Mouse (Mus musculus) naive thymus-derived CD4-positive, alpha-beta T cell, adult 2 months (primary cell): ENCODE data around the gene Fndc3b.
A peak's percentile ranks its signal among the peaks of the same experiment; 100 is the strongest.

ENCODE experiments used
- DNase-seq: peaks from one replicate; pipeline ENCODE4 v3.0.0-alpha.2; 2011; ENCODE audit warnings: low read depth

Fndc3b gene

DNA sequence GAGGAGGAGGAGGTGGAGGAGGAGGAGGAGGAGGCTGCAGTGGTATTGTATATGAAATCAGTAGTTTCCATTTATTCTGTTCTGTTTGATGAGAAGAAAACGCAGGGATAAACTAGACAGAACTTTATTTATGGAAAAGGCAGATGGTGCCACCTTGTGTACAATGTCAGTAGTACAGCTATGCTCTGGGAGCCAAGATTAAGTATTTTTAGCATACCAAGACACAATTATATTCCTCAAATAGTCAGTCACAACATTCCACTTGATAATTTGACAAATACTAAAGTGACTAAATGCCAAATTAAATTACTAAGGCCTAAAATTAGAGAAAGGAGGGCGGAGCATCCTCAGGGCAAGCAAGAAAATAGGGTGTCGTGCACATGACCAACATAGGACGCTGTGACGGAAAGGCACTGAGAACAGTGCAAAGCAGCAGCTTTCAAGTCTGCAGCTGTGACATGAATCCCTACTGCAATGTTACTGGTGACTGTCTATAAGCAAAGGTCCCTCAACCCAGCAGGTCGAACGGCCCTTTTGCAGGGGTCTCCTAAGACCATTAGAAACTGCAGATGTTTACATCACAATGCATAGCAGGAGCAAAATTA lies 244.7 kb downstream of the Fndc3b start:
- peak; percentile 78 for DNase-seq

DNA sequence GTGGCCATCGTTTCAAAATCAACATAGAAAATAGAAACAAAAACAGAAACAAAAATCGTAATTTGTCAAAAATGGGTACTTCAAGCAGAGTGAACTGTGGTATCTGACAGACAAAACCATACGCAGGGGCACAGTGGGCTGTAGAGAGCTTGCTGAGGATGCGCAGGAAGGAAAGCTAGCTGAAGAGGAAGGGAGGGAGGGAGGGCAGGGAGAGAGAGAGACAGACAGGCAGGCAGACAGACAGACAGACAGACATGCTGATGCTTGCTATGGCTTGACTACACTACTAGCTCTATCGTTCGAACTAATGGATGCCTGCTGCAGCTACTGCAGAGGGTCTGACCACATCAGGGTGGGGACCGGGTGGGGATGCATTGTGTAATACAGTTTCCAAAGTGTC lies 247.7 kb downstream of the Fndc3b start:
- peak; percentile 54 for DNase-seq

DNA sequence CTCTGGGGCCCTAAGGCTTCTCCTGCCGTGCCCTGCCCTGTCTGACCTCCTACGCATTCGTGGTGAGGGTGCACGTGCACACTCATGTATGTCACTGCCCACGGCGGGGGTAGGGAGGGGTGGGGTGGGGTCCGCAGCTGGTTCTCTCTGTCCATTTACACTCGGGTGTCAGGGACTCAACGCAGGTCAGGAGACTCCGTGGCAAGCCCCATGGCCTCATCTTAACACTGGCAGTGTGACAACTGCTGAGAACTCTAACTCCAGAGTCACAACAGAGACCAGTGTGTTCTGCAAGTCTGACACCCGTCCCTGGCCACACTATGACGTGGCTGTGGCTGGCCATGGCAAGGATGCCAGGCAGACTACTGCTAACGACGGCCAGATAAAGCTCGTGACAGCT lies 248.2 kb downstream of the Fndc3b start:
- DNase-seq: peak; percentile 51

DNA sequence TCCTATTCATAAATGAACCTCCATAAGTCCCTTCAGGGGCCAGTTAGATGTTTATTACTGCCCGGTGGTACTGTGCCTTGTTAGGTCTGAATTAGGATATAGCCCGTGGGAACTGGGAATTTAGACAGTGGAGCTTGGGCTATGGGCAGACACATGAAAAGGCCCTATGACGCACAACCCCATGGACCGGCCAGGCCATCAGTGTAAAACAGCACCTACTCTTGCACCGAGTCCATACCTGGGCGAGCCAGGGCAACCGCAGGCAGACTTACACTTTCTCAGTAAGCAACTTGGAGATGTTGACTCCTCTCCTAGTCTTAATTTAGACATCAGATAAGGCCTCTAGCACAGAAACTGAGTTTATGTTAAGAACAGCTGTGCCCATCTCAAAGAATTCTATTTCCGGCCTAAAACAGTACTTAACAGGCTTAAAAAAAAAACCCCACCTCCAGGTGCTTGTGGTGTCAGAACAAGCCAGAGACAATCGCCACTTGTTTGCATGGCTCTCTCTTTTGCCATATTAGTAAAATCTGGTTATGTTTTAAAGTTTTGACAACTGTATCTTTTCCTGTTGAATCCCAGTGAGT lies 248.7 kb downstream of the Fndc3b start:
- peak; percentile 64 for DNase-seq

DNA sequence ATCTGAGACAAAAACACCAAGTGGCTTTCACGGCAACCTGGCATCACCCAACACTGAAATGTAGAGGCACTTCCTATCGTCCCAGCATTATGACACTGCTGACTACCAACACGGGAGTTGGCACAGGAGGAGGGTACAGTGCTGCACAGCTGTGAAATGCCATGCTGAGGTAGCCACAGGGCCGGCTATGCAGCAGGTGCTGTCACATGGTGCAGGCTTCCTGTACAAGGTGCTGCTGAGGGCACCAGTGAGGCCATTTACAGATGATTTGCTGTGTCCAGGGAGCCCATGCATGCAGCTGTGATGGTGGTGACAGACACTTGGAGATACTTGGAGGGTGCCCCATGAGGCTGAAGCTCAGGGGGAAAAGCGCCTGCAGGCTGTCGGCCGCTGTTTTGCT lies 249.2 kb downstream of the Fndc3b start:
- peak; percentile 45 for DNase-seq

DNA sequence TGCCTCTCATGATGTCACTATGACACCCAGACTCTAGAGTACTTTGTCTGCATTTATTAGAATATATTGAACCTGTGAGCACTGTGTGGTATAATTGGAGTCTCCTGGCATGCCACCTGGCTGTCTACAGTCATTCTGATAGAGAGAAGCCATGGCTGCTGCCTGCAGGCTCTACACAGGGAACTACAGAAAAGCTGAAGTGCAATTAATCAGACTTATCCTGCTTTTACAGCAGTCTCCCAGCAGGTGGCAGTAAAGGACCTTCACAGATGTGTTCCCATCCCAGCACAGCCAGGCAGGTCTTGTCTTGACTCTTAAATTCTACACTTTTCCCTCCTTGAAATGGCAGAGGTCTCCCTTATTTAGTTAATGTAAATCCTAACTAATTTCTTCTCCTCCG lies 250.1 kb downstream of the Fndc3b start:
- DNase-seq: peak; percentile 90

DNA sequence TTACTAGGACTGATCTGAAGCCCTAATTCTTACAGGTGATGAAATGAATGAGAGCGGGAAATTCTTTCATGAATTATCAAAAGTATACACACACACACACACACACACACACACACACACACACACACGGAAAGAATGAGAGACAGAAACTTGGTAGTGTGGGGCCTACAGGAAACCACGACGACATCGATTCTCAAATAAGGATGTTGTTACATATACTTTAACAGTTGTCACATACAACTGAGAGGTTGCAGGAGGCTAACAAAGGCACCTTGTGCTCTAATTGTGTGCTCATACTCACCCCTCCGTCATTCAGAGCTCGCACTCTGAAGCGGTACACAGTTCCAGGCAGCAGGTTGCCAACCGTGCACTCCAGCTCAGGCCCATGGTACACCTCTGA lies 252.7 kb downstream of the Fndc3b start:
- peak; percentile 73 for DNase-seq

DNA sequence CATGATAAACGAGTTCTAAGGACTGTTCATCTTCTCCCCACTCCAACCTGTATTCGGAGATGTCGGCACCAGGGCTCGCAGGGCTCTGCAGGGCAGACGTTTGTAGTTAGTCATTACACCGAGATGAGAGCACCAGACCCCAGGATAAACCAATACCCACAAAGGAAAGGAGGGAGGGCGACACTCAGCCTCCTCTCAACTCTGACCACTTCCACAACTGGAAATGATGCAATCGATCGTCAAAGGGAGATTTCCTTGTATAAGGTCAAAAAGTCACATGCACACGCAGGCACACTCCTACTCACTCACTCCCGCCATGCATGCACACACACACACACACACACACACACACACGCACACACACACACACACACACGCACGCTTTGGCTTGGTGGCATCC lies 254.6 kb downstream of the Fndc3b start:
- no peak for DNase-seq

DNA sequence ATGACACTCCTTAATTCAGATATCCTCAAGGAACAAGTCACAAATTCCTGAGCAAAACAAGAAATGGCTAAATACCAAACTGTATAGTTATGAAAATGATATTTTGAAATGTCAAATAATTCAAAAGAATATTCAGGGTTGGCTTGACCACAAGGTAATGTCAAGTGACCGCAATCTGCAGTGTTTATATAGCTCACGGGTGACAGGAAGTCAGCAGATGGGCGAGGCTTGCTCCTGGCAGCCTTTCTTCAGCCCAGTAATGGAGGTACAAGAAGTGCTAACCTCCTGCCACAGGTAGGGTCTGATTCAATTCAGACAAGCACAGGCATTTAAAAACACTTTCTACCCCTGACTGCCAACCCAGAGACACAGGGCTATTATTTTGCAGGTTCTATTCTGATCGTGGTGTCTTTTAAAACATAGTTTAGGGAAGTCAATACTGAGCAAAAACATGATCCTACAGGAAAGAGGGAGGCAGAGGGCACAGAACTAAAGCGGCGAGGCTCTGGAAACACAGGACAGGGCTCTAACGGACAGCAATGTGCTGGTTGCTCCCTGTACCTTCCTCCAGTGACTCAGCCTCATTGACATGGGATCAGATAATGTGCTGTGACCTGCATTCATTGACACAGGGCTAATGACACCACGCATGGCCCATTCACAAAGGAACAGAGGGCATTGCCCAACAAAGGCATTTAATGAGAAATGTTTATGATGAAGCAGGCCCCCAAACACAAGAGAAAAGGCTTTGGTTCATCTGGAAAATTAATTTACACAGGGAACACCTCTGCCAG lies 256.5 kb downstream of the Fndc3b start:
- no peak for DNase-seq

DNA sequence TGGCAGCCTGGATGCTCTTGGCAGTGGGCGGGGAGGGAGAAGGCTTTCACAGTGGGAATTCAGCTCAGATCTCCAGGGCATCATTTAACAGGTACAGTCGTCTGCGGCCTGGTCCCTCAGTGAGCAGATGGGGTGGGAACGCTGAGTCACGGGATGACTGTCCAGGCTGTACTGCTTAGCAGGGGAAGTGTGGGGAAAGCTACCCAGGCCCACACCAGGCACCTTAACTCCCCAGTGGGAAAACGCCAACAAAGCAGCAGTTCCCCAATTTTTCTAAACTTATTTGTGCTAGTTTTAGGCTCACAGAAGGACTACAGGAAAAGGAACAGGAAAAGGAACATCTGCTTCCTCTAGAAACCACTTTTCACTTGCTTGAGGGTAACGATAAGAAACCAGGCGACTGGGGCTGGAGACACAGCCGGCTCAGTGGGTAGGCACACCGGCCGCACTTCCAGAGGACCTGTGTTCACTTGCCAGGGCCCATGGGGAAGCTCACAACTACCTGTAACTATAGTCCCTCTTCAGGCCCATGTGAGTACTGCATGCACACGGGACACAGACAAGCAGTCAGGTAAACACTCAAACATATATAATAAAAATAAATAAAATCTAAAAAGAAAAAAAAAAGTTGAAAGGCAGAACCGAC lies 257.5 kb downstream of the Fndc3b start:
- DNase-seq: no peak

DNA sequence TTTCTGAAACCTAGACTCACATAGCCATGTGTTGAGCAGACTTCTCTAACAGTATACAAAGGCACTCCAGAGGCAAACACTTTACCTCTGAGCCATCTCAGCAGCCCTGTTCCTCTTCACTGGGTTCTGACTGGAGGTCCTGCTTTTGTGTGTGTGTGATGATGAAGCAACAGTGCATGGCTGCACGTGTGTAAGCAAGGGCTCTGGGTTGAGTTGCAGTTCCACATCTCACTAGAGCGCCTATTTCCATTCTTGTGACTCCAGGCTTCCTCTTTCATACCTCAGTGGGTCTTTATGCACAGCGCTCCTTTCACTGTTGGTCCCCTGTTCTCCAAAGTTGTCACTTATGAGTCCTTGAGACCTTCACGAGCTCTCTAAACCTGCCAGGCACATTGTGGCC lies 261.7 kb downstream of the Fndc3b start:
- DNase-seq: no peak

DNA sequence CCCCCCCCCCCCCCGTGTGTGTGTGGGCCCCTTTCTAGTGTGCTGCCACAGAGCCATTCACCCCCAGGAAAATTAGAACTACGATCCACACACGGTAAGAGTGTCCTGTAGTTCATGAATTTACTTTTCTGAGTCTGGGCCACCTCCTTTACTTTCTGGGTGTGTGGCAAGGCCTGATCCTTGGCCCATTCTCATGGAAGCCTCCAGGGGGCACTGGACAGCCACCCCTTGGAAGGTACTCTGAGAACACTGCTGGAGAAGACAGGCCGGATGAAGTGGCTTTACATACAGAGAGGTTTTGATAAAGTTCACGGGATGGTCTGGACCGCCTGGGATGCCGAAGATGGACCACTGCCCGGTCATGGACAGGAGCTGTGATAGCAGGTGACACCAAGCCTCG lies 262.7 kb downstream of the Fndc3b start:
- no peak for DNase-seq

DNA sequence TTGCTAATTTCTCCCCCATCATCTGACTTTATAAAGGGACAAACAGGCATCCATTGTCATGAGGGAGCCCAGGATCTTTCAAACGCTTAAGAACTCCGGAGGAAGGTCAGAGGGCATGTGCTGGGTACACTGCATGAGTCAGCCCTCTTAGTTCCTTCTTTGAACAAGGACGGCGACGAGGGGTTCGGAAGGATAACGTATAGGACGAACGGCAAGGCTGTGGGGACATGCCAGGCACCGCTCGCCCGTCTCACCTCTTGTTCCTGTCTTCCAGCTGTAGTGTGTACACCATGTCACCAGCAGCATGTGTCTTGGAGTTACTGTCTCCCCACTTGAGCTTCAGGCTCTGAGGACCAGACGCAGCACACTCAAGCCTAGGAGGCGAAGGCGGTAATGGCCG lies 271.4 kb downstream of the Fndc3b start:
- DNase-seq: no peak

DNA sequence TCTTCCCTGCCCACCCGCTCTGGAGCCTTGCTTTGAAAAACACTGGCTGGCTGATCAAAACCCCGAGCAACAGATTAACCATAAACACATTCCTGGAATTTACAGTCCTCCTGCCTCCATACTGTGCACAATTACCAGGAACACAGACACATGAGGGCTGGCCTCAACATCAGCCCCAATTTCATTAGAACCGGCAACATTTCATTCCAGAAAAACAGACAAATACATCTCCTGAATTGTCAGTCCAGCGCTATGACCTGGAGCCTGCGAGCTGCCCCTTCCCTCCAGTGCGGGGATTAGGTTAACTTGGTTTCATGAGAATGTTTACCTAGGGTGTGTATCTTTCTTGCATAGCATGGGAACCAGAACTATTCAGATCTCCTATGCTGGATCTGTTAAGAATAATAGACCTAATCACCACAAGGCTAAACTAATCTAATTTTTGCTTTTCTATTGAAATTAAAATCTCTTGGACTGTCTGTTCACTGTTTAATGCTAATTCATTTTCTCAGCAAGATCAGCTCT lies 275.9 kb downstream of the Fndc3b start:
- DNase-seq: no peak

DNA sequence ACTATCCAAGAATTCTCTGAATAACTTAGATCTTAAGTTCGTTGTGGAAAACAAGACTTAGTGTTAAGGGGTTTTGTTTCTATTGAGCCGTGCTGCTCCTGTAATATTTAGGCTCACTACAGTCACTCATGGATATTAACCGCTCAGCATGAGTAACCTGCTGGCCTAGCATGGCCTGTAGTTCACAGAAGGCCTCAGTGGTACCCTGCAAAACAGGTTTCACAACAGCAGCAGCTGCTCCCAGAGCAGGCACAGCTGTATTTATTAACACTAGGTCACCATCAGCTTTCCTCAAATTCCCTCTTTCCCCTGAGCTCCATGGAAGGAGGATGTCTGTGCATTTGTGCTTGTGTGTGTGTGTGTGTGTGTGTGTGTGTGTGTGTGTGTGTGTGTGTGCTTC lies 278.1 kb downstream of the Fndc3b start:
- DNase-seq: no peak

DNA sequence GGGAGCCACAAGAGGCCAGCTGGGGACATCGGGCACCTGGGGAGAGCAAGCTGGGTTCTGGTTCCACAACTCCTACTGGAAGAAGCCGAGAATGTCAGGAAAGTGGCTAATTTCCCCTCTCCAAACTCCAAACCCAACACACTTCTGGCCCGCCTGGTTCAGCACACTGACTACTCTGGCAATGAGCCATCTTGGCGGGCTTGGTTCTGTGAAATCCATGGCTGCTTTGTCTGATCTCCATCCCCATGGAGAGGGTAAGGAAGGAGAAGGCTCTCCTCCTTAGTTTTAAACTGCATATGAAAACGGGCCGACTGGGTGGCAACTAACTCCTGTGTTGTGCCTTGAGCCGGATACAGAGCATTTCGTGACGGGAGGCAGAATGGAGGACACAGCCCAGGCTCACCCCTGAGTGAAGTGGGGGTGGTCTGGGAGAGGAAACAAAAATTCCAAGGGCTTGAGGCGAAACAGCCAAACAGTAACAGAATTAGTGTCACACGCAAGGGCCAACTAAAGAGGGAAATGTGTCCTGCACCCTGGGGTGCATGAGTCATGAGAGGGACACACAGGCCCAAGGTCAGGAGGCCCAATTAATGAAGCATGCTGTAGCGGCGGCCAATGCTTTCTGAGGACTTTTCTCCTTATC lies 280.4 kb downstream of the Fndc3b start:
- no peak for DNase-seq

DNA sequence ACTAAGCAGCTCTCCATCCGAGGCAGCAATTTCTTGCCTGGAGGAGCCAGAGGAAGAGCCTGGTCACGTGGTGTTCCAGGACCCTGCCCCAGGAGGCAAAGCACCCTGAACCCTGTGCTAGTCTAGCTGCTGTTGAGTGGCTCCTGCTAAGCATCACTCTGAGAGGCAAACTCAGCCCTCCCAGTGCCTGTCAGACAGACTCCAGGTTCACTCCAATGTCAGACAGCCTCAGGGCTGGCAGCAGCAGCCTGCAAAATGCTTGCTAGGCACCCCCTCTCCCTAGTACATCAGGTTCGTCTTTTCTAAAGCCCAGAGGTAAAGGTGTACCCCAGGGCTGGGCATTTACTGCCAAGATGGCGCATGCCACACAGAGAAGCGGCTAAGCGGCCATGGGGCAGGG lies 283.7 kb downstream of the Fndc3b start:
- DNase-seq: no peak

DNA sequence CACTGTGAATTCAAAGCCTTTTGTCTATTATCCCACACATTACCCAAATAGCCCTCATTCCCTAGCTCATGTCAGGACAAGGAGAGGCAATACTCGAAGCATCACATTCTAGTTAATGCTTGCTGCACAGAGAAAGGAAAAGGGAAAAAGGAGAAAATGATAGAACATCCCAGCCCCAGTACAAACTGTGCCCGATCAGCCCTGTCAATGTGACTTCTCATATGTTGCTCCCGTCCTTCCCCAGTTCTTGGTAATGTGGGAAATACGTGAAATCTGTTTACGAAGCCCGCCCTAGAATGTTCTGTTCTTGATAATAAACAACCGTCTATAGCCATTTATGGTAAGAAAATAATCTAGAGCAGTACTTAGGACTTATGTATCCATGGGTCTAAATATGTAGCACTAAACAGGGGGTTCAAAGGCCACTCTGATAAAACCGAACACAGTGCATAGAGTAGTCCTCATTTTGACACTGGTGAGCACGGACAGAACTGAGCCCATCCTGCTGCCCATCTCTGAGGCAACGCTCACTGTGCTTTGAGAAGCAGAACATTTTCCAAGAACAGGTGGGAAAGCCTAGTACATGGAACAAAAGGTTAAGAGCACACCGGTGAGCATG lies 286.9 kb downstream of the Fndc3b start:
- DNase-seq: no peak

DNA sequence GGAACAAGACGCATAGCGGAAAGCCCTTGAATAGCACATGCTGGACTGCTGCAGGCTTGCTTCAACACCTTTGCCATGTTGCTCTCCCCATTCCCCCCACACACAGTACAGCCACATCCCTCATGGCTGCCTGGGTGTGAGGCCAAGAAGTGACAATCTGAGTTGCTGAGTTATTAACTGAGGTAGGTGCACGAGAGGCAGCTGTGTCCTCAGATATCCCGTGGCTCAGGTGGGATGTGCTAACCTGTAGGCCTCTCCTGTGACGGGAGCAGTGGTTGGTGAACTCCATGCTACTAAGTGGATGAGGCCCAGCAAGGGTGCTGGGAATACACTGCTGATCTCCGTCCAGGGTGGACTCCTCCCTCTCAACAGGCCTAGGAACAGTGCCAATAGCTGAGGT lies 288.6 kb downstream of the Fndc3b start:
- DNase-seq: no peak

DNA sequence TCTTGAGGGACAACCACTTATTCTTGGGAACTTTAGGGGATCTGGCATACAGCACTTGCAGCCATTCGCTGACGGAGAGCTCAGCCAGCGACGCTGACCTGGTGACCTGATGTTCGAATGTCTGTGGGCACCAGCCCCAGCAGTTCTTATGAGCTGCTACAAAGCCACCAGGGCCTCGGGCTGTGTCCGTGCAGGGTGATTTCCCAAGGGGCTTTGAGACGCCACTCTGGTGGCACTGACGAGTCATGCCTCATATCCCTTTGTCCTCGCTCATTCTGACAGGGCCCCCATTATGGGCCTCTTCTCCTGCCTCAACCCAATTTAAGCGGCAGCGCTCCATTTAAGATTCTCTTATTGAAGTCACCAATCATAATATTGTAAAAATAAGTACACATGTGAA lies 289.1 kb downstream of the Fndc3b start:
- DNase-seq: no peak

DNA sequence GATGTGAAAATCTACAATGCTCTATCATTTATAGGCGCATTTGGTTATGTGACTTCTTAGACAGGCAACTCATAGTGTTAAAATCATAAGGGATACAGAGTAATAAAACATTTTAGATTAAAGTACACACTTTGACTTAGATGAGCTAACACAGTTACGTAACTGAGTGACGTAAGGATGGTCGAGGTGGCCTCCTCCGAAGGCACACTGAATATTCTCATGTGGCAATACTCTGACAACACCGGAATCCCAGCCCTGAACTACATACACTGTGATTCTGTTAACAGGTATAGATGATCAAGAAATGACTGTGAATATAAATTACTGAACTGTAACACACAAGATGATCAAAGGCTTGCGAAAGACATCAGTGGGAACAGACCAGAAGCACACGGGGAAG lies 292.5 kb downstream of the Fndc3b start:
- no peak for DNase-seq

DNA sequence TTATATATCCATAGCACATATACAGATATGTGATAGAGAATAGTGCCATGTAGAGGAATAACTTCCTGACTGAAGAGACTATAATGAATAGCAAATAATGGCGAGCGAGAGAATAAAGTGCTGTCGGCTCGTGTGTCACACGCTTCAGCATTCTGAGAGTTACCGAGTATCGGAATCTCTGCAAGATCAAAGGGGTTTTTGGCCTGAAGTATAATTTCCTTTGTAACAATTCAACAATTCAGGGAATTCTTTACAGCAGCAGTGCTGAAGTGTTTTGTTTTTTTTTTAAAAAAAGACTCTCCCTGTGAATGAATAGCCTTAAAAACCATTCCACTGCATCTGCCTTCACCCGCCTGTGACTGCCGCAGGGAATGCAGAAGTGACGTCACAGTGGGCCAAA lies 294.3 kb downstream of the Fndc3b start:
- no peak for DNase-seq
